Mouse (Mus musculus): ENCODE measurements at regions not wholly inside any gene's neighbourhood (a gene's known extent, or its start where the extent isn't known, plus 50 kb on each side); places are given as distances from the start of the nearest gene placed in this dataset.
A peak's percentile ranks its signal among the peaks of the same experiment; 100 is the strongest.

- Histone ChIP-seq H3K4me2 (ENCODE audit: low read depth) (no peak overlapping the region), H3K36me3 (replicated peaks; ENCODE audit: control insufficient read depth, insufficient read depth, low read depth) (no peaks in the 10 kb centered on the region), H3K4me1 (replicated peaks; ENCODE audit: control insufficient read depth in 2 of 2, insufficient read depth in 2 of 2, low read length in 1 of 2) (no peaks in the 10 kb centered on the region), H3K4me3 (ENCODE audit: insufficient read depth in 1 of 2, low read depth in 2 of 2, low read length in 2 of 2) (no peak overlapping the region), H3K27me3 (ENCODE audit: control insufficient read depth, insufficient read depth, low read length) (no peaks in the 10 kb centered on the region), H3K9ac (replicated peaks) (no peak overlapping the region), H3K27ac (no peak overlapping the region), H3K9me3 (ENCODE audit: control insufficient read depth, low read length) (no peaks in the 10 kb centered on the region)
- TF ChIP-seq EP300 (IDR thresholded peaks at IDR 0.05; ENCODE audit: low read depth) = no peak
- TF ChIP-seq CTCF (IDR thresholded peaks at IDR 0.05; ENCODE audit: low read depth) = no peak
- WGBS (ENCODE audit: insufficient replicate concordance) = 80% methylated on average over 10 of the region's 10 CpGs
- DNase-seq (ENCODE audit: low read depth in 3 of 3, low spot score in 3 of 3) (no peak), ATAC-seq (ENCODE audit: insufficient read depth) (no peak)
Measured at GRCm38 (mm10) chr16:73679804-73680203, 731.8 kb downstream of the Robo2 start.

- H3K4me3 ChIP-seq (ENCODE audit: insufficient read depth in 1 of 2, low read depth in 2 of 2, low read length in 2 of 2) = no peak overlapping the region
- TF ChIP-seq CTCF (IDR thresholded peaks at IDR 0.05; ENCODE audit: low read depth) = no peak
- TF ChIP-seq EP300 (IDR thresholded peaks at IDR 0.05; ENCODE audit: low read depth) = no peak
- ATAC-seq (ENCODE audit: insufficient read depth) = no peak
- H3K4me1 ChIP-seq (replicated peaks; ENCODE audit: control insufficient read depth in 2 of 2, insufficient read depth in 2 of 2, low read length in 1 of 2) = no peaks in the 10 kb centered on the region
- H3K36me3 ChIP-seq (replicated peaks; ENCODE audit: control insufficient read depth, insufficient read depth, low read depth) = no peaks in the 10 kb centered on the region
- H3K4me2 ChIP-seq (ENCODE audit: low read depth) = no peak overlapping the region
- WGBS (ENCODE audit: insufficient replicate concordance) = 51% methylated on average over 6 of the region's 6 CpGs
- no peak for DNase-seq (ENCODE audit: low read depth in 3 of 3, low spot score in 3 of 3)
- H3K27me3 ChIP-seq (ENCODE audit: control insufficient read depth, insufficient read depth, low read length) = no peaks in the 10 kb centered on the region
- H3K27ac ChIP-seq = no peak overlapping the region
- no peaks in the 10 kb centered on the region for H3K9me3 ChIP-seq (ENCODE audit: control insufficient read depth, low read length)
- H3K9ac ChIP-seq (replicated peaks) = no peak overlapping the region
Measured at GRCm38 (mm10) chr16:73670516-73670915, 741.1 kb downstream of the Robo2 start.

DNA sequence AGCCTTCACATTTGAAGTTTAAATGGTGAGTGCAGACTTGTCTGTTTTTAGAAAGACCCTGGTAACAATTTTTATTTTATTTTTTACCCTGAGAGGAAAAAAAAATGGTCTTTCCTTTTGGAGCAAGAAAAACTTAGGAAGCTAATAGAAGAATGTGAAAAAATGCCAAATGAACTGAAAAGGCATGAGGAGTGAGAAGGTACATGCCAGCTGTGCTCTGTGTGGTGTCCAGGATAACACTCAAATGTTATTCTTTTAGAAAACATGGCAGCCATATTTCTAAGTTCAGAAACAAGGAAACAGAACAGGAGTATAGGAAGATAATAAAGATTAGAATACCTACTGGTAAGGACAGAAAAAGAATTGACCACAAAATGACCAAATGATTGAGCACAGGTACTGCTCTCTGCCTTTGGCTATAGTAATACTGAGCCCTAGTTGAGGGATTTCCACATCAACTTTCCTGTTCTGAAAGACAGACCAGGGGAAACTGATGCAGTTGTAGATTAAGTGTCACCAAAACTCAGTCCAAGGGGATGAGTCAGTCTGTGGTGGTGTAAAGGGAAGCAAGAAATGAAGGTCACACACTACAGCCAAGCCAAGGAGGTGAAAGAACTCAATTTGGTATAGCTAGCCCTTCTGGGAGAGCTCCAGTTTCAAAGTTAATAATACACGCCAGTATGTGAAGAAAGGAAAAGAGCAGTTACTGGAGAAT, 758.5 kb downstream of the Robo2 start:
- TF ChIP-seq EP300 (IDR thresholded peaks at IDR 0.05; ENCODE audit: low read depth) = no peak
- TF ChIP-seq CTCF (IDR thresholded peaks at IDR 0.05; ENCODE audit: low read depth) = no peak
- no peak for DNase-seq (ENCODE audit: low read depth in 3 of 3, low spot score in 3 of 3)
- no peaks in the 10 kb centered on the region for H3K36me3 ChIP-seq (replicated peaks; ENCODE audit: control insufficient read depth, insufficient read depth, low read depth)
- H3K27me3 ChIP-seq (ENCODE audit: control insufficient read depth, insufficient read depth, low read length) = no peaks in the 10 kb centered on the region
- H3K4me3 ChIP-seq (ENCODE audit: insufficient read depth in 1 of 2, low read depth in 2 of 2, low read length in 2 of 2) = no peak overlapping the region
- no peak overlapping the region for H3K4me2 ChIP-seq (ENCODE audit: low read depth)
- no peak overlapping the region for H3K9ac ChIP-seq (replicated peaks)
- H3K27ac ChIP-seq = no peak overlapping the region
- H3K9me3 ChIP-seq (ENCODE audit: control insufficient read depth, low read length) = no peaks in the 10 kb centered on the region
- ATAC-seq (ENCODE audit: insufficient read depth) = no peak
- H3K4me1 ChIP-seq (replicated peaks; ENCODE audit: control insufficient read depth in 2 of 2, insufficient read depth in 2 of 2, low read length in 1 of 2) = no peaks in the 10 kb centered on the region
- WGBS (ENCODE audit: insufficient replicate concordance) = 52% methylated on average over 1 of the region's 1 CpGs

- Histone ChIP-seq H3K27ac (no peak overlapping the region), H3K4me3 (ENCODE audit: insufficient read depth in 1 of 2, low read depth in 2 of 2, low read length in 2 of 2) (no peak overlapping the region), H3K9ac (replicated peaks) (no peak overlapping the region), H3K36me3 (replicated peaks; ENCODE audit: control insufficient read depth, insufficient read depth, low read depth) (no peaks in the 10 kb centered on the region), H3K4me2 (ENCODE audit: low read depth) (no peak overlapping the region), H3K27me3 (ENCODE audit: control insufficient read depth, insufficient read depth, low read length) (no peaks in the 10 kb centered on the region), H3K4me1 (replicated peaks; ENCODE audit: control insufficient read depth in 2 of 2, insufficient read depth in 2 of 2, low read length in 1 of 2) (no peaks in the 10 kb centered on the region), H3K9me3 (ENCODE audit: control insufficient read depth, low read length) (no peaks in the 10 kb centered on the region)
- TF ChIP-seq CTCF (IDR thresholded peaks at IDR 0.05; ENCODE audit: low read depth) (no peak), EP300 (IDR thresholded peaks at IDR 0.05; ENCODE audit: low read depth) (no peak)
- 60% methylated on average over 19 of the region's 19 CpGs for WGBS (ENCODE audit: insufficient replicate concordance)
- DNase-seq (ENCODE audit: low read depth in 3 of 3, low spot score in 3 of 3) (peak in 2 of 3 experiments; percentile 1 to 3), ATAC-seq (ENCODE audit: insufficient read depth) (0 out of 2 replicates have a peak, but pooled peaks have one; percentile 23)
Measured at GRCm38 (mm10) chr16:73647201-73647782, 764.3 kb downstream of the Robo2 start.

- Histone ChIP-seq H3K9me3 (ENCODE audit: control insufficient read depth, low read length) (no peaks in the 10 kb centered on the region), H3K4me2 (ENCODE audit: low read depth) (no peak overlapping the region), H3K4me3 (ENCODE audit: insufficient read depth in 1 of 2, low read depth in 2 of 2, low read length in 2 of 2) (no peak overlapping the region), H3K27ac (no peak overlapping the region), H3K36me3 (replicated peaks; ENCODE audit: control insufficient read depth, insufficient read depth, low read depth) (no peaks in the 10 kb centered on the region), H3K9ac (replicated peaks) (no peak overlapping the region), H3K4me1 (replicated peaks; ENCODE audit: control insufficient read depth in 2 of 2, insufficient read depth in 2 of 2, low read length in 1 of 2) (no peaks in the 10 kb centered on the region), H3K27me3 (ENCODE audit: control insufficient read depth, insufficient read depth, low read length) (no peaks in the 10 kb centered on the region)
- no peak for ATAC-seq (ENCODE audit: insufficient read depth)
- TF ChIP-seq EP300 (IDR thresholded peaks at IDR 0.05; ENCODE audit: low read depth) (no peak), CTCF (IDR thresholded peaks at IDR 0.05; ENCODE audit: low read depth) (no peak)
- DNase-seq (ENCODE audit: low read depth in 3 of 3, low spot score in 3 of 3) = no peak
- 73% methylated on average over 9 of the region's 9 CpGs for WGBS (ENCODE audit: insufficient replicate concordance)
Measured at GRCm38 (mm10) chr16:73613017-73613416, 798.6 kb downstream of the Robo2 start.

All from liver, embryonic 14.5 days (tissue).